In the genomic region with DNA sequence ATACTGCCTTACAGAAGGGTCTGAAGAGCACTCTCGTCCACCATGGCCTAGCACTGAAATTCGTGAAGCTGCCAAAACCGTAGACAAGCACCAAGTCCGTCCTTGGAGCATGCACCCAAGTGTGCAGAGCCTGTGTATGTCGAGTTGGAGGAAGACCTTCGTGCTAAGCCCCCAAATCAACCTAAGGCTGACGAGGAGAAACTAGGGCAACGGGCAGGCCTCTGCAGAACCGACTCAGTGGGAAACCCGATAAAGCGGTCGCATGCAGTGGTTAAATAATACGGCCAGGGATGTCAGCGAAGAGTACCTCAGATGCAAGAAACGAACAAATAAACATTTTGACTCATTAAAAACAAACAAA, we compare ENCODE assay signal across 9 mouse cellular contexts. TPM values are rescaled to one million over a fixed set of nuclear protein-coding genes. Genes with fewer than 3 reads are reported as not detected.
DNase-seq lines count a peak whose midpoint lies in the region; ATAC-seq and TF ChIP-seq lines count a peak whose summit lies in the region.
"Had no signal": no experiment of that assay in that cellular context is flagged by ENCODE, and none has a peak within 500 bp of the region (broad histone marks: within the 10 kb centered on the region; RNA-seq: fewer than 3 reads in every experiment).

No protein-coding gene starts in this region.

- no peak for DNase-seq in heart, adult 9 months (ENCODE audit: low spot score in 2 of 2)
- DNase-seq in MEL-GATA-1-ER (ENCODE audit: extremely low read depth, low read depth), result peak; percentile 53
- DNase-seq in heart, postnatal 0 days (ENCODE audit: low spot score), result no peak
- DNase-seq in midbrain, embryonic 11.5 days (ENCODE audit: low spot score, missing footprints), result peak; percentile 97
- no peak for DNase-seq in cerebellum, postnatal 10 days
- DNase-seq in embryo, embryonic 9.5 days (ENCODE audit: extremely low spot score), result no peak
- DNase-seq in right cerebral cortex, adult 2 months (ENCODE audit: low spot score in 2 of 2), result no peak

- no peak for TF ChIP-seq CTCF in heart, postnatal 0 days (IDR thresholded peaks at IDR 0.05; ENCODE audit: low read depth)

- WGBS in heart, embryonic 12.5 days, result 13% methylated on average over 15 of the region's 15 CpGs
- 15% methylated on average over 15 of the region's 15 CpGs for whole genome bisulfite sequencing in heart, postnatal 0 days
- 8% methylated on average over 15 of the region's 15 CpGs for WGBS in midbrain, embryonic 11.5 days

- no peaks in the 10 kb centered on the region for H3K9me3 ChIP-seq in heart, embryonic 12.5 days (replicated peaks)
- H3K9me3 ChIP-seq in heart, postnatal 0 days (replicated peaks; ENCODE audit: control insufficient read depth, low read length), result no peaks in the 10 kb centered on the region
- H3K9me3 ChIP-seq in midbrain, embryonic 11.5 days (ENCODE audit: control insufficient read depth, low read length), result no peaks in the 10 kb centered on the region

- no peak for ATAC-seq in heart, embryonic 12.5 days (ENCODE audit: insufficient number of reproducible peaks, low FRiP score)
- no peak for ATAC-seq in heart, postnatal 0 days (ENCODE audit: insufficient read depth, low read depth)
- peak; percentile 49 for ATAC-seq in midbrain, embryonic 11.5 days (ENCODE audit: low FRiP score)

- peaks cover 3% of the 10 kb centered on the region; the same call in 1 of the 2 replicates for H3K4me1 ChIP-seq in heart, embryonic 12.5 days (replicated peaks)
- H3K4me1 ChIP-seq in heart, postnatal 0 days (ENCODE audit: control insufficient read depth, insufficient read depth), result peaks cover 6% of the 10 kb centered on the region; the same call in 1 of the 2 replicates
- H3K4me1 ChIP-seq in midbrain, embryonic 11.5 days (ENCODE audit: control insufficient read depth, insufficient read depth, low read length), result peaks cover 13% of the 10 kb centered on the region

- peak overlapping the region; percentile 28; the same call in 1 of the 2 replicates for H3K27ac ChIP-seq in heart, embryonic 12.5 days (ENCODE audit: poor library complexity, severe bottlenecking)
- H3K27ac ChIP-seq in heart, postnatal 0 days (ENCODE audit: low read depth), result peak overlapping the region; percentile 78
- H3K27ac ChIP-seq in midbrain, embryonic 11.5 days (ENCODE audit: low read depth, low read length), result 0 out of 2 replicates have a peak overlapping the region, but pooled peaks have one; percentile 35

- H3K9ac ChIP-seq in heart, embryonic 12.5 days, result peak overlapping the region; percentile 71
- H3K9ac ChIP-seq in heart, postnatal 0 days (replicated peaks; ENCODE audit: low read depth, low read length), result no peak overlapping the region; the same call in 1 of the 2 replicates
- H3K9ac ChIP-seq in midbrain, embryonic 11.5 days (ENCODE audit: low read length), result peak overlapping the region; percentile 80

- no peaks in the 10 kb centered on the region for H3K36me3 ChIP-seq in heart, embryonic 12.5 days
- H3K36me3 ChIP-seq in heart, postnatal 0 days (replicated peaks; ENCODE audit: control insufficient read depth, insufficient read depth, low read length), result no peaks in the 10 kb centered on the region
- H3K36me3 ChIP-seq in midbrain, embryonic 11.5 days (ENCODE audit: control insufficient read depth, insufficient read depth, low read length), result no peaks in the 10 kb centered on the region

- H3K27me3 ChIP-seq in heart, embryonic 12.5 days (replicated peaks), result no peaks in the 10 kb centered on the region
- no peaks in the 10 kb centered on the region for H3K27me3 ChIP-seq in heart, postnatal 0 days (ENCODE audit: control insufficient read depth, insufficient read depth, low read length)
- no peaks in the 10 kb centered on the region for H3K27me3 ChIP-seq in midbrain, embryonic 11.5 days (ENCODE audit: control insufficient read depth, insufficient read depth, low read length)
- H3K27me3 ChIP-seq: Patski had no signal

- no peak for TF ChIP-seq EP300 in heart, postnatal 0 days (IDR thresholded peaks at IDR 0.05; ENCODE audit: low read depth)

- peak overlapping the region; percentile 65 for H3K4me3 ChIP-seq in heart, embryonic 12.5 days
- peak overlapping the region; percentile 64 for H3K4me3 ChIP-seq in heart, postnatal 0 days (ENCODE audit: low read depth, low read length)
- H3K4me3 ChIP-seq in midbrain, embryonic 11.5 days (ENCODE audit: low read depth, low read length), result peak overlapping the region; percentile 53

- H3K4me2 ChIP-seq in heart, embryonic 12.5 days, result peak overlapping the region; percentile 74
- peak overlapping the region; percentile 53 for H3K4me2 ChIP-seq in heart, postnatal 0 days (ENCODE audit: low read depth, low read length)
- peak overlapping the region; percentile 43 for H3K4me2 ChIP-seq in midbrain, embryonic 11.5 days

RNA-seq across cellular contexts. Expression of a gene that starts 3.1 kb away (rescaled TPM):
- 2.9 and 3.5 TPM in 2 replicates for polyA plus RNA-seq in heart, embryonic 12.5 days (2016; fragmentation: Nextera tagmentation; extraction: Ambion mirVana)
- 3.7 TPM in 1 of 2 replicates, not detected in the other for total RNA-seq in heart, postnatal 0 days (2014; rRNA removed; ENCODE audit: low replicate concordance)
- polyA plus RNA-seq in heart, postnatal 0 days (2015; fragmentation: Nextera tagmentation; extraction: Ambion mirVana), result 2.2 and 3.5 TPM in 2 replicates
- 1.7 and 2.4 TPM in 2 replicates for polyA plus RNA-seq in midbrain, embryonic 11.5 days (2014; fragmentation: Nextera tagmentation; extraction: Ambion mirVana)

RNA-seq across cellular contexts. Expression of a gene that starts 39.8 kb away (rescaled TPM):
- 420 and 425 TPM in 2 replicates for polyA plus RNA-seq in heart, embryonic 12.5 days (2016; fragmentation: Nextera tagmentation; extraction: Ambion mirVana)
- 875 and 891 TPM in 2 replicates for total RNA-seq in heart, postnatal 0 days (2014; rRNA removed; ENCODE audit: low replicate concordance)
- polyA plus RNA-seq in heart, postnatal 0 days (2015; fragmentation: Nextera tagmentation; extraction: Ambion mirVana), result 754 and 772 TPM in 2 replicates
- 291 and 314 TPM in 2 replicates for polyA plus RNA-seq in midbrain, embryonic 11.5 days (2014; fragmentation: Nextera tagmentation; extraction: Ambion mirVana)

RNA-seq across cellular contexts. Expression of a gene that starts 39.9 kb away (rescaled TPM):
- 0.11 and 0.15 TPM in 2 replicates for polyA plus RNA-seq in heart, embryonic 12.5 days (2016; fragmentation: Nextera tagmentation; extraction: Ambion mirVana)
- total RNA-seq in heart, postnatal 0 days (2014; rRNA removed; ENCODE audit: low replicate concordance), result 1.6 and 2.0 TPM in 2 replicates
- polyA plus RNA-seq in heart, postnatal 0 days (2015; fragmentation: Nextera tagmentation; extraction: Ambion mirVana), result 0.05 and 0.49 TPM in 2 replicates
- 0.12 TPM in 2 replicates for polyA plus RNA-seq in midbrain, embryonic 11.5 days (2014; fragmentation: Nextera tagmentation; extraction: Ambion mirVana)

RNA-seq across cellular contexts. Expression of a gene that starts 45.9 kb away (rescaled TPM):
- polyA plus RNA-seq in heart, embryonic 12.5 days (2016; fragmentation: Nextera tagmentation; extraction: Ambion mirVana), result 3.8 and 4.5 TPM in 2 replicates
- 11.8 and 13.7 TPM in 2 replicates for total RNA-seq in heart, postnatal 0 days (2014; rRNA removed; ENCODE audit: low replicate concordance)
- polyA plus RNA-seq in heart, postnatal 0 days (2015; fragmentation: Nextera tagmentation; extraction: Ambion mirVana), result 8.2 and 10.8 TPM in 2 replicates
- 8.5 and 8.6 TPM in 2 replicates for polyA plus RNA-seq in midbrain, embryonic 11.5 days (2014; fragmentation: Nextera tagmentation; extraction: Ambion mirVana)

Comparison
In these comparisons a context has a peak if more than half of its experiments do, and no peak if none do; other contexts are left out.
1. H3K27ac ChIP-seq: peak in every context shown above with its lines; median percentile 78 in heart, postnatal 0 days; 35 in midbrain, embryonic 11.5 days; 28 in heart, embryonic 12.5 days.
2. DNase-seq: peak in MEL-GATA-1-ER (single experiment) and midbrain, embryonic 11.5 days (single experiment); none in heart, adult 9 months (0 of 2), heart, postnatal 0 days (single experiment), cerebellum, postnatal 10 days (0 of 2), embryo, embryonic 9.5 days (single experiment) and right cerebral cortex, adult 2 months (0 of 2).
3. Peak in every context shown above with its lines, with median percentiles within 50 percentile points of each other: H3K4me2 ChIP-seq and H3K4me3 ChIP-seq.